ENCODE assay signal across 8 mouse cellular contexts in the genomic region with DNA sequence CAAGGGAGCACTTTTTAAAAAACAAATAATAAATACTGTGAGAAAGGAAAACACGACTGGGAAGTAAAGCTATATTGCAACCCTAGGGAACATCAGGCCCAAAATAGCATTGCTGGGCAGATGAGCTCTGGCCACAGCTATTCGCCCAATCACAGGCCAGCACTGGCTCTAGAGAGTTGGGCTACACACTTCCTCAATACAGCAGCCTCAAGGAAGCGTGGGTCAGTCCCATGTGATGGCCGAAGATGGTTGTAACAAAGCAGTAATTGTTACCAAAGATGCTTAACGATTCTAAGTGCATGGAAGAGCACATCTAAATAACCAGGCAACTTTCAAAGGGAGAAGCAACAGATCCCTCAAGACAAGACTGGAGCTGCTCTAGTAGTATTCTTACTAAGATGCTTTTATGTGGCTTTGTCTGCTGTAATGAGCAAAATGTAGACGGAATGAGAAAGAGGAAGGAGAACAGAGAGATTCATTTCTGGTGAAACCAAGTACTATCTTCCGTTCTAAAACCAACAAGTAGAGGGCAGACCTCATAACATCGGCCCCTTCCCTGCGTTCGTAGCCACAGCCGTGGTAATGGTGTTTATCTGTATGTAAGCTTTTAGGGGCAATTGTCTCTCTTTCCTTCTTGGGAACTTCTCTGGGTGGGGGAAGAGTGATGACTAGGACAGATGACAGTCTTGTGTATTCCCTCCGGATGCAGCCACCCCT. TPM values are rescaled to one million over a fixed set of nuclear protein-coding genes. Genes with fewer than 3 reads are reported as not detected.
DNase-seq lines count a peak whose midpoint lies in the region; ATAC-seq lines count a peak whose summit lies in the region.

No protein-coding gene starts in this region.

- WGBS in midbrain, embryonic 14.5 days: 73% methylated on average over 12 of the region's 12 CpGs
- 80% methylated on average over 12 of the region's 12 CpGs for WGBS in midbrain, embryonic 11.5 days

- H3K36me3 ChIP-seq in midbrain, embryonic 14.5 days (ENCODE audit: control insufficient read depth, insufficient read depth, low read length): no peaks in the 10 kb centered on the region
- no peaks in the 10 kb centered on the region for H3K36me3 ChIP-seq in midbrain, embryonic 11.5 days (ENCODE audit: control insufficient read depth, insufficient read depth, low read length)

- peak overlapping the region; percentile 77 for H3K4me2 ChIP-seq in midbrain, embryonic 14.5 days (ENCODE audit: low read length)
- H3K4me2 ChIP-seq in midbrain, embryonic 11.5 days: no peak overlapping the region

- H3K4me3 ChIP-seq in midbrain, embryonic 14.5 days (replicated peaks; ENCODE audit: low read depth, low read length): no peak overlapping the region
- no peak overlapping the region for H3K4me3 ChIP-seq in midbrain, embryonic 11.5 days (ENCODE audit: low read depth, low read length)

- no peaks in the 10 kb centered on the region for H3K9me3 ChIP-seq in midbrain, embryonic 14.5 days (ENCODE audit: control insufficient read depth, low read length)
- H3K9me3 ChIP-seq in midbrain, embryonic 11.5 days (ENCODE audit: control insufficient read depth, low read length): no peaks in the 10 kb centered on the region

- no peak overlapping the region for H3K9ac ChIP-seq in midbrain, embryonic 14.5 days (replicated peaks; ENCODE audit: low read length)
- no peak overlapping the region for H3K9ac ChIP-seq in midbrain, embryonic 11.5 days (ENCODE audit: low read length)

- ATAC-seq in midbrain, embryonic 14.5 days (ENCODE audit: low FRiP score, low TSS enrichment): no peak
- ATAC-seq in midbrain, embryonic 11.5 days (ENCODE audit: low FRiP score): no peak
- peak; percentile 36 for ATAC-seq in common myeloid progenitor, adult 5-6 weeks (replicated peaks; ENCODE audit: low read depth, poor library complexity, severe bottlenecking)
- peak; percentile 40 to 44 for ATAC-seq in hematopoietic stem cell, adult 5-6 weeks (replicated peaks in 1 of 2; ENCODE audit: insufficient read depth in 1 of 2, low FRiP score in 2 of 2, low TSS enrichment in 1 of 2, low read depth in 1 of 2, poor library complexity in 2 of 2, severe bottlenecking in 2 of 2)
- ATAC-seq in megakaryocyte, adult 5-6 weeks (ENCODE audit: poor library complexity, severe bottlenecking): peak; percentile 49

- H3K27ac ChIP-seq in midbrain, embryonic 14.5 days (replicated peaks; ENCODE audit: low read depth, low read length): no peak overlapping the region
- no peak overlapping the region for H3K27ac ChIP-seq in midbrain, embryonic 11.5 days (ENCODE audit: low read depth, low read length)

- H3K4me1 ChIP-seq in midbrain, embryonic 14.5 days (ENCODE audit: control insufficient read depth, insufficient read depth, low read length): peaks cover 22% of the 10 kb centered on the region; the same call in 1 of the 2 replicates
- peaks cover 11% of the 10 kb centered on the region for H3K4me1 ChIP-seq in midbrain, embryonic 11.5 days (ENCODE audit: control insufficient read depth, insufficient read depth, low read length)

- DNase-seq in midbrain, embryonic 14.5 days: no peak
- no peak for DNase-seq in midbrain, embryonic 11.5 days (ENCODE audit: low spot score, missing footprints)
- DNase-seq in frontal cortex, postnatal 36 days (ENCODE audit: low spot score in 2 of 2): no peak
- no peak for DNase-seq in retina, embryonic 14.5 days (ENCODE audit: low spot score)
- no peak for DNase-seq in layer of hippocampus, adult 8-10 months (ENCODE audit: low spot score in 2 of 2)

- H3K27me3 ChIP-seq in midbrain, embryonic 14.5 days (ENCODE audit: control insufficient read depth, insufficient read depth, low read length): no peaks in the 10 kb centered on the region
- H3K27me3 ChIP-seq in midbrain, embryonic 11.5 days (ENCODE audit: control insufficient read depth, insufficient read depth, low read length): 0 out of 2 replicates have a peak, but pooled peaks cover 2% of the 10 kb centered on the region

RNA-seq across cellular contexts. Expression of gene Rasa3, which starts 3.0 kb away (rescaled TPM):
- polyA plus RNA-seq in midbrain, embryonic 14.5 days (2014; fragmentation: Nextera tagmentation; extraction: Ambion mirVana): 18.4 and 26.0 TPM in 2 replicates
- 19.8 and 20.7 TPM in 2 replicates for polyA plus RNA-seq in midbrain, embryonic 11.5 days (2014; fragmentation: Nextera tagmentation; extraction: Ambion mirVana)
- total RNA-seq in common myeloid progenitor, adult 5-6 weeks (2017): 55.0 and 96.1 TPM in 2 replicates
- total RNA-seq in hematopoietic stem cell, adult 5-6 weeks (2017): 104 and 131 TPM in 2 replicates
- total RNA-seq in megakaryocyte, adult 5-6 weeks (2015): 72.8 and 75.0 TPM in 2 replicates
- total RNA-seq in megakaryocyte, adult 5-6 weeks (2017): 159 and 164 TPM in 2 replicates
- 10 to 100 TPM; 62.7 to 74.3 (median 68.2) TPM for total RNA-seq in layer of hippocampus, adult 8-10 months (2022)

RNA-seq across cellular contexts. Expression of gene Cfap97d2, which starts 31.2 kb away (rescaled TPM):
- 1.6 and 2.2 TPM in 2 replicates for polyA plus RNA-seq in midbrain, embryonic 14.5 days (2014; fragmentation: Nextera tagmentation; extraction: Ambion mirVana)
- 0.90 and 1.5 TPM in 2 replicates for polyA plus RNA-seq in midbrain, embryonic 11.5 days (2014; fragmentation: Nextera tagmentation; extraction: Ambion mirVana)
- total RNA-seq in common myeloid progenitor, adult 5-6 weeks (2017): not detected in 2 replicates
- not detected in 2 replicates for total RNA-seq in hematopoietic stem cell, adult 5-6 weeks (2017)
- total RNA-seq in megakaryocyte, adult 5-6 weeks (2015): not detected in 2 replicates
- total RNA-seq in megakaryocyte, adult 5-6 weeks (2017): not detected in 2 replicates
- total RNA-seq in layer of hippocampus, adult 8-10 months (2022): 1 to 10 TPM; 1.8 to 3.6 (median 2.7) TPM

Comparison
In these comparisons a context has a peak if more than half of its experiments do, and no peak if none do; other contexts are left out.
1. ATAC-seq: peak in common myeloid progenitor, adult 5-6 weeks (single experiment), hematopoietic stem cell, adult 5-6 weeks (2 of 2) and megakaryocyte, adult 5-6 weeks (single experiment); none in midbrain, embryonic 14.5 days (single experiment) and midbrain, embryonic 11.5 days (single experiment).